Mouse (Mus musculus): ENCODE measurements at regions not wholly inside any gene's neighbourhood (a gene's known extent, or its start where the extent isn't known, plus 50 kb on each side); places are given as distances from the start of the nearest gene placed in this dataset.

GRCm38 (mm10) chr4:72324913-72325312, 124.2 kb upstream of the Tle1 start:
- DNase-seq: no peak

GRCm38 (mm10) chr4:72285112-72285675, 84.5 kb upstream of the Tle1 start:
- no peak for DNase-seq

GRCm38 (mm10) chr4:72250531-72250930, 49.8 kb upstream of the Tle1 start:
- no peak for DNase-seq
